Mouse (Mus musculus) small intestine, adult 2 months (tissue): ENCODE results near the gene Qpct.

Source experiments
- CTCF ChIP-seq: fragments of 200-500 bp; IDR thresholded peaks from 2 replicates; pipeline ENCODE4 v1.5.1; 2012; ENCODE audit warnings: low read depth, mild to moderate bottlenecking, control low read depth, inconsistent platforms, low read length, moderate library complexity, mixed read lengths; ENCODE audit not compliant: insufficient replicate concordance, insufficient read length; ENCODE audit errors: extremely low read depth
- POLR2A ChIP-seq: fragments of 200-500 bp; IDR thresholded peaks from 2 replicates; pipeline ENCODE4 v1.6.1; 2012; ENCODE audit warnings: low read depth, mild to moderate bottlenecking, control low read depth, inconsistent platforms, low read length, moderate library complexity

GRCm38 (mm10) chr17:79095624-79096023 lies 43.9 kb downstream of the Qpct start:
- TF ChIP-seq CTCF (no peak), POLR2A (no peak)
